ENCODE assay signal across 20 mouse cellular contexts in the genomic region with DNA sequence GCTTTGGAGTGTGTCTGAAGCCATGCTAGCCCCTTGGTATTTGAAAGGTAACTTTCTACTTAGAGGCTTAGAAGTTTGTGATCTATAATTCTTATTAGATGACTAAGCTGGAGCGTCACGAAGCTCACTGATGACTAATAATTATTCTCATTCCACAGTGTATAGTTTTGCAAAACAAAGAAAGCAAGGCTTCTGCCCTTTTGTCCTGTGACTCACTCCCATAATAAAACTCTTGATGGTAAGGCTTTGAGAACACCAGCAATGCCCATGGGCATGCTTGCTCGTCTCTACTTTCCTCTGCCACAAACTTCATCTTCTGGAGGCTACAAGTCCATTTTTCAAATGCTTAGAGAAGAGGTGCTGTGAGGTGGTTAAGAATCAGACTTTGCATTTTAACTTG.
"Had no signal": no experiment of that assay in that cellular context is flagged by ENCODE, and none has a peak within 500 bp of the region (broad histone marks: within the 10 kb centered on the region; RNA-seq: fewer than 3 reads in every experiment).

No protein-coding gene starts in this region.

- H3K27me3 ChIP-seq: midbrain, embryonic 12.5 days; neural tube, embryonic 12.5 days; neural tube, embryonic 15.5 days had no signal

- ATAC-seq: liver, postnatal 0 days; lung, postnatal 0 days; midbrain, embryonic 16.5 days had no signal

- DNase-seq: kidney, adult 9 months; kidney, postnatal 14 days; kidney, postnatal 4 days; layer of hippocampus, adult 9-11 months; liver, postnatal 0 days; lung, embryonic 14.5 days; right cerebral cortex, adult 18-20 months; right cerebral cortex, postnatal 14 days; right cerebral cortex, postnatal 4 days; thymus, adult 2 months; thymus, postnatal 14 days; thymus, postnatal 4 days had no signal

- H3K27ac ChIP-seq: liver, embryonic 14.5 days; macrophage; midbrain, embryonic 12.5 days; neural tube, embryonic 12.5 days; neural tube, embryonic 15.5 days; stomach, postnatal 0 days had no signal

- H3K9me3 ChIP-seq: midbrain, embryonic 12.5 days; neural tube, embryonic 12.5 days; neural tube, embryonic 15.5 days had no signal

- H3K36me3 ChIP-seq: midbrain, embryonic 12.5 days; neural tube, embryonic 12.5 days; neural tube, embryonic 15.5 days had no signal

- H3K4me3 ChIP-seq: midbrain, embryonic 12.5 days; neural tube, embryonic 12.5 days; neural tube, embryonic 15.5 days had no signal

- H3K4me1 ChIP-seq: midbrain, embryonic 12.5 days; neural tube, embryonic 12.5 days; neural tube, embryonic 15.5 days had no signal

- H3K9ac ChIP-seq: liver, embryonic 14.5 days; liver, postnatal 0 days; lung, embryonic 14.5 days; midbrain, embryonic 12.5 days; neural tube, embryonic 12.5 days; neural tube, embryonic 15.5 days had no signal

- H3K4me2 ChIP-seq: lung, embryonic 14.5 days; midbrain, embryonic 12.5 days; neural tube, embryonic 12.5 days; neural tube, embryonic 15.5 days had no signal
